Mouse (Mus musculus) liver, embryonic 12.5 days (tissue): ENCODE measurements around the gene Glo1. TPM values are rescaled to one million over a fixed set of nuclear protein-coding genes. Genes with fewer than 3 reads are reported as not detected.

Experiments used
- ATAC-seq: fragments of 200-750 bp; cut with Nextera tagmentation; 2 replicates; pipeline ENCODE4 v1.8.0; 2017; ENCODE audit warnings: moderate number of reproducible peaks, mild to moderate bottlenecking, moderate library complexity
- H3K27ac ChIP-seq: fragments of 300-500 bp; sonication (generic); 2 replicates; pipeline ENCODE4 v1.5.1; 2016; ENCODE audit warnings: mild to moderate bottlenecking
- H3K27me3 ChIP-seq: fragments of 300-500 bp; sonication (generic); replicated peaks from 2 replicates; pipeline ENCODE4 v1.6.1; 2016; ENCODE audit warnings: mild to moderate bottlenecking, moderate library complexity
- H3K36me3 ChIP-seq: fragments of 300-500 bp; sonication (generic); 2 replicates; pipeline ENCODE4 v1.6.1; 2016; ENCODE audit warnings: mild to moderate bottlenecking, moderate library complexity
- H3K4me1 ChIP-seq: fragments of 300-500 bp; sonication (generic); 2 replicates; pipeline ENCODE4 v1.6.1; 2016
- H3K4me2 ChIP-seq: fragments of 300-500 bp; sonication (generic); 2 replicates; pipeline ENCODE4 v1.6.1; 2016; ENCODE audit warnings: mild to moderate bottlenecking, moderate library complexity
- H3K4me3 ChIP-seq: fragments of 300-500 bp; sonication (generic); 2 replicates; pipeline ENCODE4 v1.5.1; 2016; ENCODE audit warnings: mild to moderate bottlenecking, moderate library complexity
- H3K9ac ChIP-seq: fragments of 300-500 bp; sonication (generic); 2 replicates; pipeline ENCODE4 v1.6.1; 2016; ENCODE audit warnings: mild to moderate bottlenecking, moderate library complexity
- H3K9me3 ChIP-seq: fragments of 300-500 bp; sonication (generic); replicated peaks from 2 replicates; pipeline ENCODE4 v1.6.1; 2016; ENCODE audit warnings: mild to moderate bottlenecking, moderate library complexity
- WGBS: fragments of 180-500 bp; shearing (Covaris S2); methylation state at CpG from one replicate; pipeline ENCODE4 v1.1.7; 2016; ENCODE audit not compliant: insufficient replicate concordance; 5-methylcytosine and 5-hydroxymethylcytosine counted together
- polyA plus RNA-seq: library from polyadenylated mRNA; unstranded; fragments of >200 nt; fragmentation: Nextera tagmentation; extraction: Ambion mirVana; gene quantifications from 2 replicates; pipeline ENCODE4 v1.2.1, GENCODE M21; 2016

Glo1 gene
- polyA plus RNA-seq, 1 experiment from 2014 or later, result 300 TPM

GRCm38 (mm10) chr17:30559536-30559935 is 67.1 kb downstream of the Glo1 start:
- no peak for ATAC-seq
- Histone ChIP-seq H3K36me3 (no peaks in the 10 kb centered on the region), H3K9me3 (no peaks in the 10 kb centered on the region), H3K4me2 (no peak overlapping the region), H3K4me3 (no peak overlapping the region), H3K4me1 (no peaks in the 10 kb centered on the region), H3K27ac (no peak overlapping the region), H3K9ac (no peak overlapping the region), H3K27me3 (no peaks in the 10 kb centered on the region)
- WGBS, result 19% methylated on average over 3 of the region's 3 CpGs

GRCm38 (mm10) chr17:30558623-30559022 is 68.0 kb downstream of the Glo1 start:
- H3K4me2 ChIP-seq, result no peak overlapping the region
- H3K4me3 ChIP-seq, result no peak overlapping the region
- no peak overlapping the region for H3K27ac ChIP-seq
- H3K9ac ChIP-seq, result no peak overlapping the region
- H3K36me3 ChIP-seq, result no peaks in the 10 kb centered on the region
- ATAC-seq, result no peak
- H3K9me3 ChIP-seq, result no peaks in the 10 kb centered on the region
- no peaks in the 10 kb centered on the region for H3K27me3 ChIP-seq
- no peaks in the 10 kb centered on the region for H3K4me1 ChIP-seq
- WGBS, result 67% methylated on average over 2 of the region's 2 CpGs

- H3K4me2 ChIP-seq, result no peak overlapping the region
- no peak overlapping the region for H3K9ac ChIP-seq
- no peaks in the 10 kb centered on the region for H3K36me3 ChIP-seq
- ATAC-seq, result no peak
- no peaks in the 10 kb centered on the region for H3K4me1 ChIP-seq
- H3K27me3 ChIP-seq, result no peaks in the 10 kb centered on the region
- WGBS, result 73% methylated on average over 3 of the region's 3 CpGs
- no peaks in the 10 kb centered on the region for H3K9me3 ChIP-seq
- no peak overlapping the region for H3K27ac ChIP-seq
- H3K4me3 ChIP-seq, result no peak overlapping the region
Measured at GRCm38 (mm10) chr17:30556512-30556911, 70.2 kb downstream of the Glo1 start.

GRCm38 (mm10) chr17:30553027-30553937 is 73.4 kb downstream of the Glo1 start:
- Histone ChIP-seq H3K4me1 (peaks cover 17% of the 10 kb centered on the region), H3K4me2 (no peak overlapping the region), H3K4me3 (no peak overlapping the region), H3K36me3 (no peaks in the 10 kb centered on the region), H3K9me3 (no peaks in the 10 kb centered on the region), H3K9ac (no peak overlapping the region), H3K27ac (no peak overlapping the region), H3K27me3 (no peaks in the 10 kb centered on the region)
- no peak for ATAC-seq
- WGBS, result 76% methylated on average over 4 of the region's 4 CpGs

- Histone ChIP-seq H3K9me3 (no peaks in the 10 kb centered on the region), H3K27ac (no peak overlapping the region)
Measured at GRCm38 (mm10) chr17:30550774-30551107, 75.9 kb downstream of the Glo1 start.

GRCm38 (mm10) chr17:30549899-30550773 is 76.5 kb downstream of the Glo1 start:
- H3K27ac ChIP-seq, result 0 out of 2 replicates have a peak overlapping the region, but pooled peaks have one; percentile 28
- no peaks in the 10 kb centered on the region for H3K36me3 ChIP-seq
- no peak overlapping the region for H3K4me3 ChIP-seq
- 56% methylated on average over 9 of the region's 9 CpGs for WGBS
- no peak overlapping the region for H3K9ac ChIP-seq
- no peaks in the 10 kb centered on the region for H3K9me3 ChIP-seq
- no peak overlapping the region for H3K4me2 ChIP-seq
- peaks cover 17% of the 10 kb centered on the region for H3K4me1 ChIP-seq
- ATAC-seq, result no peak
- no peaks in the 10 kb centered on the region for H3K27me3 ChIP-seq

More at GRCm38 (mm10) chr17:30550774-30551107, 75.9 kb downstream of the Glo1 start:
- 56% methylated on average over 1 of the region's 1 CpGs for WGBS
- H3K4me1 ChIP-seq, result peaks cover 17% of the 10 kb centered on the region
- no peak for ATAC-seq
- no peaks in the 10 kb centered on the region for H3K36me3 ChIP-seq
- H3K27me3 ChIP-seq, result no peaks in the 10 kb centered on the region
- no peak overlapping the region for H3K4me3 ChIP-seq
- H3K9ac ChIP-seq, result no peak overlapping the region
- no peak overlapping the region for H3K4me2 ChIP-seq

GRCm38 (mm10) chr17:30539098-30539497 is 87.6 kb downstream of the Glo1 start:
- Histone ChIP-seq H3K4me3 (no peak overlapping the region), H3K27ac (no peak overlapping the region), H3K9ac (no peak overlapping the region), H3K4me2 (no peak overlapping the region), H3K27me3 (no peaks in the 10 kb centered on the region), H3K36me3 (no peaks in the 10 kb centered on the region), H3K9me3 (no peaks in the 10 kb centered on the region), H3K4me1 (peaks cover 7% of the 10 kb centered on the region; the same call in 1 of the 2 replicates)
- 50% methylated on average over 8 of the region's 8 CpGs for WGBS
- ATAC-seq, result no peak

GRCm38 (mm10) chr17:30536651-30537050 is 90.0 kb downstream of the Glo1 start:
- no peak overlapping the region for H3K4me2 ChIP-seq
- H3K27me3 ChIP-seq, result no peaks in the 10 kb centered on the region
- no peak overlapping the region for H3K27ac ChIP-seq
- H3K4me1 ChIP-seq, result peaks cover 7% of the 10 kb centered on the region; the same call in 1 of the 2 replicates
- no peaks in the 10 kb centered on the region for H3K9me3 ChIP-seq
- H3K36me3 ChIP-seq, result no peaks in the 10 kb centered on the region
- ATAC-seq, result no peak
- H3K4me3 ChIP-seq, result no peak overlapping the region
- WGBS, result 78% methylated on average over 5 of the region's 5 CpGs
- no peak overlapping the region for H3K9ac ChIP-seq

Other genes starting within 250 kb of the Glo1 start
- gene Btbd9, start 50.4 kb downstream of the Glo1 start, polyA plus RNA-seq, result 18.9 and 21.6 TPM in 2 replicates
- 2.4 and 3.1 TPM in 2 replicates for gene Dnah8, start 2.5 kb downstream of the Glo1 start, polyA plus RNA-seq